In genomic region chr15:80710608-80711363, GRCm38 (mm10) we compare ENCODE assay signal across 8 mouse cellular contexts. TPM values are rescaled to one million over a fixed set of nuclear protein-coding genes. Genes with fewer than 3 reads are reported as not detected.
DNase-seq lines count a peak whose midpoint lies in the region; ATAC-seq and TF ChIP-seq lines count a peak whose summit lies in the region.

Gene Tnrc6b (plus strand): TSS chr15:80711313.

- peak within 1 kb of the TSS; percentile 87 for H3K4me2 ChIP-seq in kidney, embryonic 14.5 days (replicated peaks; ENCODE audit: low read depth, low read length)
- peak within 1 kb of the TSS; percentile 82 for H3K4me2 ChIP-seq in limb, embryonic 15.5 days

- TF ChIP-seq CTCF in bone marrow macrophage, adult 2 months (IDR thresholded peaks at IDR 0.05; ENCODE audit: low read depth, low read length), result no peak
- TF ChIP-seq CTCF in embryonic fibroblast, embryonic 13.5 days (IDR thresholded peaks at IDR 0.05; ENCODE audit: borderline replicate concordance, insufficient read depth, low read length), result no peak

- H3K9ac ChIP-seq in kidney, embryonic 14.5 days (ENCODE audit: low read depth, low read length), result peak within 1 kb of the TSS; percentile 88
- H3K9ac ChIP-seq in limb, embryonic 15.5 days, result peak within 1 kb of the TSS; percentile 81

- peak within 1 kb of the TSS; percentile 66 for H3K27ac ChIP-seq in bone marrow macrophage, adult 2 months (ENCODE audit: insufficient read depth, low read depth, low read length)
- H3K27ac ChIP-seq in embryonic fibroblast, embryonic 13.5 days (ENCODE audit: insufficient read depth, low read length), result peak within 1 kb of the TSS; percentile 74
- peak within 1 kb of the TSS; percentile 85 for H3K27ac ChIP-seq in kidney, embryonic 14.5 days (ENCODE audit: low read depth, low read length)
- H3K27ac ChIP-seq in limb, embryonic 15.5 days, result peak within 1 kb of the TSS; percentile 94

- H3K9me3 ChIP-seq in kidney, embryonic 14.5 days (ENCODE audit: control insufficient read depth, low read length), result no peaks in the 10 kb centered on the region
- H3K9me3 ChIP-seq in limb, embryonic 15.5 days, result no peaks in the 10 kb centered on the region

- peak; percentile 100 for DNase-seq in A20 (ENCODE audit: low read depth, low spot score)
- DNase-seq in heart, adult 9 months (ENCODE audit: low spot score in 2 of 2), result peak; percentile 99
- peak; percentile 96 for DNase-seq in monocyte, adult 2 months (ENCODE audit: low read depth in 1 of 2, low spot score in 2 of 2)
- peak; percentile 99 for DNase-seq in spleen, postnatal 36 days (ENCODE audit: low spot score in 2 of 2)

- H3K36me3 ChIP-seq in kidney, embryonic 14.5 days (ENCODE audit: control insufficient read depth, insufficient read depth, low read length), result no peaks in the 10 kb centered on the region
- no peaks in the 10 kb centered on the region for H3K36me3 ChIP-seq in limb, embryonic 15.5 days

- peak; percentile 95 for ATAC-seq in kidney, embryonic 14.5 days (ENCODE audit: low FRiP score, low TSS enrichment)
- peak; percentile 97 for ATAC-seq in limb, embryonic 15.5 days (ENCODE audit: insufficient number of reproducible peaks, low FRiP score, low TSS enrichment, low read depth)

- peaks cover 17% of the 10 kb centered on the region for H3K4me1 ChIP-seq in bone marrow macrophage, adult 2 months (ENCODE audit: control insufficient read depth, insufficient read depth, low read length)
- H3K4me1 ChIP-seq in embryonic fibroblast, embryonic 13.5 days (ENCODE audit: control insufficient read depth, insufficient read depth, low read length), result peaks cover 8% of the 10 kb centered on the region
- peaks cover 7% of the 10 kb centered on the region; the same call in 1 of the 2 replicates for H3K4me1 ChIP-seq in kidney, embryonic 14.5 days (ENCODE audit: control insufficient read depth, insufficient read depth, low read length)
- peaks cover 30% of the 10 kb centered on the region for H3K4me1 ChIP-seq in limb, embryonic 15.5 days

- H3K4me3 ChIP-seq in bone marrow macrophage, adult 2 months (ENCODE audit: insufficient read depth, low read length), result peak within 1 kb of the TSS; percentile 73
- H3K4me3 ChIP-seq in embryonic fibroblast, embryonic 13.5 days (ENCODE audit: insufficient read depth, low read length), result peak within 1 kb of the TSS; percentile 91
- H3K4me3 ChIP-seq in kidney, embryonic 14.5 days (ENCODE audit: low read length), result peak within 1 kb of the TSS; percentile 96
- H3K4me3 ChIP-seq in limb, embryonic 15.5 days, result peak within 1 kb of the TSS; percentile 77

- TF ChIP-seq POLR2A in bone marrow macrophage, adult 2 months (IDR thresholded peaks at IDR 0.05; ENCODE audit: borderline replicate concordance, low read depth, low read length), result no peak
- peak; percentile 82 for TF ChIP-seq POLR2A in embryonic fibroblast, embryonic 13.5 days (IDR thresholded peaks at IDR 0.05; ENCODE audit: low read depth, low read length)

- WGBS in kidney, embryonic 14.5 days, result under 1% methylated on average over 38 of the region's 39 CpGs
- under 1% methylated on average over 39 of the region's 39 CpGs for WGBS in limb, embryonic 15.5 days

- no peaks in the 10 kb centered on the region for H3K27me3 ChIP-seq in kidney, embryonic 14.5 days (ENCODE audit: control insufficient read depth, insufficient read depth, low read length)
- H3K27me3 ChIP-seq in limb, embryonic 15.5 days, result no peaks in the 10 kb centered on the region

RNA-seq across cellular contexts. Expression of gene Tnrc6b, which starts in this region (rescaled TPM):
- polyA plus RNA-seq in bone marrow macrophage, adult 2 months (2012; ENCODE audit: insufficient read depth, insufficient read length, missing spikeins), result 26.7 and 28.4 TPM in 2 replicates
- polyA plus RNA-seq in embryonic fibroblast, embryonic 13.5 days (2011; ENCODE audit: insufficient read length, low read depth, missing spikeins), result 36.4 and 37.0 TPM in 2 replicates
- 21.9 and 23.2 TPM in 2 replicates for polyA plus RNA-seq in kidney, embryonic 14.5 days (2014; fragmentation: Nextera tagmentation; extraction: Ambion mirVana)
- polyA plus RNA-seq in limb, embryonic 15.5 days (2015; fragmentation: Nextera tagmentation; extraction: Ambion mirVana), result 24.1 and 25.7 TPM in 2 replicates

Comparison
In these comparisons a context has a peak if more than half of its experiments do, and no peak if none do; other contexts are left out.
1. Peak in every context shown above with its lines: DNase-seq, ATAC-seq, H3K4me3 ChIP-seq and H3K27ac ChIP-seq.